Mouse (Mus musculus) testis, adult 2 months (tissue): ENCODE measurements around the gene Kif2a.

ENCODE experiments used
- CTCF ChIP-seq: fragments of 200-500 bp; IDR thresholded peaks from 2 replicates; pipeline ENCODE4 v1.5.1; 2012; ENCODE audit warnings: low read depth, mild to moderate bottlenecking, inconsistent platforms, low read length, moderate library complexity; ENCODE audit not compliant: control insufficient read depth, insufficient read depth, insufficient replicate concordance
- POLR2A ChIP-seq: fragments of 200-500 bp; IDR thresholded peaks from 2 replicates; pipeline ENCODE4 v1.6.1; 2012; ENCODE audit warnings: low read depth, mild to moderate bottlenecking, inconsistent platforms, low read length, moderate library complexity; ENCODE audit not compliant: control insufficient read depth

DNA sequence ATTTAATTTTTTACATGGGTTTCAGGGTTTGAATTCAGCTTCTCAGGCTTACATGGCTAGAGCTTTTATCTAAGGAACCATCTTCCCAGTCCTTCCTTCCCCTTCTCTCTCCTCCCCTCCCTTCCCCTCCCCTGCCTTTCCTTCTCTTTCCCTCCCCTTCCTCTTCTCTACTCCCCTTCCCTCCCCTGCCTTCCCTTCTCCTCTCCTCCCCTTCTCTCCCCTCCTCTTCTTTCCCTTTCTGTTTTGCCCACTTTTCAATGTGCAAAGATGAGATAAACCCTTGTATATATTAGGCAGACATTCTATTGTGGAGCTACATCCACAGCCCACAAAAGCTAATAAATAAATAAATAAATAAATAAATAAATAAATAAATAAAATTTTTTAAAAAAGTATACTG lies 9.3 kb upstream of the Kif2a start:
- no peak for TF ChIP-seq POLR2A
- TF ChIP-seq CTCF, result no peak
